Mouse (Mus musculus) kidney, embryonic 14.5 days (tissue): ENCODE measurements around the gene Rab3a. TPM values are rescaled to one million over a fixed set of nuclear protein-coding genes. Genes with fewer than 3 reads are reported as not detected.

ENCODE experiments used
- ATAC-seq: fragments of 200-750 bp; cut with Nextera tagmentation; 2 replicates; pipeline ENCODE4 v1.8.0; 2017; ENCODE audit warnings: moderate number of reproducible peaks, mild to moderate bottlenecking, moderate TSS enrichment, moderate library complexity; ENCODE audit not compliant: low FRiP score, low TSS enrichment
- H3K27ac ChIP-seq: fragments of 300-500 bp; sonication (generic); 2 replicates; pipeline ENCODE4 v1.5.1; 2014; ENCODE audit warnings: low read depth, mild to moderate bottlenecking, low read length, moderate library complexity, mixed read lengths
- H3K27me3 ChIP-seq: fragments of 300-500 bp; sonication (generic); 2 replicates; pipeline ENCODE4 v1.6.1; 2014; ENCODE audit warnings: mild to moderate bottlenecking, low read length; ENCODE audit not compliant: control insufficient read depth, insufficient read depth
- H3K36me3 ChIP-seq: fragments of 300-500 bp; sonication (generic); 2 replicates; pipeline ENCODE4 v1.6.1; 2014; ENCODE audit warnings: low read length, mixed read lengths; ENCODE audit not compliant: control insufficient read depth, insufficient read depth
- H3K4me1 ChIP-seq: fragments of 300-500 bp; sonication (generic); 2 replicates; pipeline ENCODE4 v1.6.1; 2014; ENCODE audit warnings: low read length, mixed read lengths; ENCODE audit not compliant: control insufficient read depth, insufficient read depth
- H3K4me2 ChIP-seq: fragments of 300-500 bp; sonication (generic); replicated peaks from 2 replicates; pipeline ENCODE4 v1.6.1; 2014; ENCODE audit warnings: low read depth, mild to moderate bottlenecking, low read length
- H3K4me3 ChIP-seq: fragments of 300-500 bp; sonication (generic); 2 replicates; pipeline ENCODE4 v1.5.1; 2014; ENCODE audit warnings: mild to moderate bottlenecking, low read length
- H3K9ac ChIP-seq: fragments of 300-500 bp; sonication (generic); 2 replicates; pipeline ENCODE4 v1.6.1; 2014; ENCODE audit warnings: low read depth, mild to moderate bottlenecking, low read length, moderate library complexity
- H3K9me3 ChIP-seq: fragments of 300-500 bp; sonication (generic); 2 replicates; pipeline ENCODE4 v1.6.1; 2016; ENCODE audit warnings: low read length; ENCODE audit not compliant: control insufficient read depth
- WGBS: fragments of 180-500 bp; shearing (Covaris S2); extraction: QIAGEN DNeasy Blood & Tissue Kit; methylation state at CpG from one replicate; pipeline ENCODE4 v1.1.7; 2014; 5-methylcytosine and 5-hydroxymethylcytosine counted together
- polyA plus RNA-seq: library from polyadenylated mRNA; unstranded; fragments of >200 nt; fragmentation: Nextera tagmentation; extraction: Ambion mirVana; gene quantifications from 2 replicates; pipeline ENCODE4 v1.2.1, GENCODE M21; 2014

The Rab3a gene
- polyA plus RNA-seq, 1 experiment from 2014 or later, result 16.4 TPM

DNA sequence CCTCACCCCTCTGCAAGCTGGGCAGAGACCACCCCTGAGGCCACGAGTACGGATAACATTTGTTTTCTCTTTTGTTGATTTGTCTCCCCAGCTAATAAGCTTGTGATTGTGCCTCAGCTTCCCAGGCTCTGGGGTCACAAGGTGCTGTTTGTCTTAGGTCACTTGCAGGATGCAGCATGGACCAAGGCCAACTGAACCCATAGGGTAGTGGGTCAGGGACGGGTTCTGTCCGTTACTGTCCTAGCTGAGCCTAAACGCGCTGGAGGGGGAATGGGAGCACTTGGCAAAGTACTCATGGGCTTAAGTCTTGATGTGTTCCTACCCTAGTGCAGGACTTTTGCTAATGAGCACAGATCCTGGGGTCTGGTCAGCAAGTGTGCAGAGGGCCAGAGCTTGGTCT lies 13.0 kb downstream of the Rab3a start:
- Histone ChIP-seq H3K4me1 (peaks cover 13% of the 10 kb centered on the region; the same call in 1 of the 2 replicates), H3K4me2 (no peak overlapping the region), H3K27ac (no peak overlapping the region), H3K36me3 (peaks cover 56% of the 10 kb centered on the region), H3K27me3 (no peaks in the 10 kb centered on the region), H3K9me3 (no peaks in the 10 kb centered on the region), H3K9ac (no peak overlapping the region), H3K4me3 (no peak overlapping the region)
- ATAC-seq, result no peak
- 82% methylated on average over 6 of the region's 6 CpGs for WGBS

DNA sequence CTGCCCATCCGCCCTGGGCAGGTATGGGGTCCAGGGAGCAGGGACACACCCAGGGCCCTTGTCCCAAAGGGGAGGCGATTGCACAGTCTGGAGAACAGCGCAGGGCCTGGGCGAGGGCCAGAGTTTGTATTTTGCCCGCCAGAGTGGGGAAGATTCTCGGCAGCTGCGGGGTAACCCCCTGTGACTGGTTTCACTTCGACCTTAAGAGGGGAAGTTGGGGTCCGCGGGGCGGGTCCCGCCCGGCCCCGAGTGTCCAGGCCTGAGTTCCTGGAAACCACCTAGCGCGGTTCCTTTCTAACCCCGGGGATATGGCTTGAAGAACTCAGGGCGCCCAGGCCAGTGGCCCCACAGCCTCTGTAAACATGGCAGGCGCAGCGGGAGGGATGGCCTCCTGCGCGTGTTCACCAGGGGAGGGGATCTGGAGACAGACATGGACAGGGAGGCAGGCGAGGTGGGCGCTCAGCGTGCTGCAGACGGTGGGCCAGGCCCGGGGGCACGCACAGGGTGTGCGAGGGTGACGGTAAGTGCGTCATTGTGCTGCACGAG lies 13.8 kb downstream of the Rab3a start:
- no peak overlapping the region for H3K9ac ChIP-seq
- H3K4me2 ChIP-seq, result no peak overlapping the region
- H3K4me1 ChIP-seq, result peaks cover 15% of the 10 kb centered on the region; the same call in 1 of the 2 replicates
- H3K27me3 ChIP-seq, result no peaks in the 10 kb centered on the region
- peaks cover 63% of the 10 kb centered on the region for H3K36me3 ChIP-seq
- no peak overlapping the region for H3K27ac ChIP-seq
- H3K4me3 ChIP-seq, result no peak overlapping the region
- no peaks in the 10 kb centered on the region for H3K9me3 ChIP-seq
- 95% methylated on average over 32 of the region's 32 CpGs for WGBS
- no peak for ATAC-seq

DNA sequence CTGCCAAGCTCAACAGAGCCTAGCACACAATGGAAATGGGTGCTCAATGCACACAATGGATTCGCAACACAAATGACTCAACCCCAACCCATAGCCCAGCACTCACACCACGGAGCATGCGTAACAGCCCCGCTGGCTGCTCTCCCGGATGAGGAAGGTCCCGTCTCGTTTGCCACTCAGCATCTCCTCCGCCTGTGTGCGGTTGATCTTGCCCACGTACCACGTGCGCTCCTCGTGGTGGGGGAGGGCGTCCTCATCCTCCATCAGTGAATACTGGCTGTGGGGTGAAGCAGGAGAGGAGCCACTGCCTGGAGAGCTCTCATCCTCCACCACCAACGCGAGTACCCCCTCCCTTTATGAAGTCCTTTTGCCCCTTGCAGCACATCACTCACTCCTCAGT lies 14.5 kb downstream of the Rab3a start:
- no peak overlapping the region for H3K4me2 ChIP-seq
- H3K9me3 ChIP-seq, result no peaks in the 10 kb centered on the region
- H3K27me3 ChIP-seq, result no peaks in the 10 kb centered on the region
- H3K4me1 ChIP-seq, result peaks cover 21% of the 10 kb centered on the region
- no peak overlapping the region for H3K27ac ChIP-seq
- 0 out of 2 replicates have a peak, but pooled peaks have one; percentile 2 for ATAC-seq
- 90% methylated on average over 16 of the region's 16 CpGs for WGBS
- no peak overlapping the region for H3K9ac ChIP-seq
- no peak overlapping the region for H3K4me3 ChIP-seq
- peaks cover 66% of the 10 kb centered on the region for H3K36me3 ChIP-seq

DNA sequence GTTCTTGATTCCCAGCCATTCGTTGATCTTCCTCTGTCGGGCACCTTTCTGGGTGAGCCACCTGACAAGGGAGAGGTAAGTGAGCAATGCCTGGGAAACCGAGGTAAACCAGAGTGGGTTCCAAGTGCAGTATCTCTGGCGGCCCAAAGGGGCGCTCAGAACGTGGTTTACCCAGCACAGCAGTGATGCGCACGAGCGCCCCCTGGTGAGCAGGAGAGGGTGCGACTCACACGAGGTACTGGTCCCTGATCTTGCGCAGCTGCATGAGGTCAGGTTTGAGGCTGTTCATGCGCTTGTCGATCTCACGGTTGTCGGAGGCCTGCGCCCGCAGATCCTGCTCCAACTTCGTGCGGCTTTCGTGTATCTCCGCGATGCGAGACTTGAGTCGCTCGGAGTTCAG lies 14.9 kb downstream of the Rab3a start:
- Histone ChIP-seq H3K9ac (0 out of 2 replicates have a peak overlapping the region, but pooled peaks have one; percentile 1), H3K4me3 (no peak overlapping the region), H3K4me2 (no peak overlapping the region), H3K27me3 (no peaks in the 10 kb centered on the region), H3K36me3 (peaks cover 67% of the 10 kb centered on the region), H3K9me3 (no peaks in the 10 kb centered on the region), H3K27ac (no peak overlapping the region), H3K4me1 (peaks cover 25% of the 10 kb centered on the region)
- peak; percentile 62 for ATAC-seq
- 7% methylated on average over 26 of the region's 26 CpGs for WGBS

DNA sequence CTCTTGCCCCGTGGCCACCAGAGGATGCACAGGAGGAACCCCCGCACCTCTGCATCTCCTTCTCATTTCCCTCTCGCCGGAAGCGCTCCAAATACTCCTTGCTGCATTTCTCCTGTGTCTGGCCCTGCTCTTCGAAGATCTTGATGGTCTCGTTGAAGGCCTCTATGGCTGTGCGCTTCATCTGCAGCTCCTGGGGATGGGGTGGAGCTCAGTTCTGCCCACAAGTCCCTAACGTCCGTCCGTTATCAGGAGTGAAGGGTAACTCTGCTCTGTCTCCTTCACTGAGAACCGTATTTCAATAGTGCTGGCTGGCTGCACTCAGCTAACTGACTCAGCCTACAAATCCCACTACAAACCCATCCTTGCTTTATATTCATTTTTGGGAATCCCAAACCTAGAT lies 15.4 kb downstream of the Rab3a start:
- H3K9me3 ChIP-seq, result no peaks in the 10 kb centered on the region
- ATAC-seq, result no peak
- 73% methylated on average over 12 of the region's 12 CpGs for WGBS
- no peak overlapping the region for H3K27ac ChIP-seq
- H3K27me3 ChIP-seq, result no peaks in the 10 kb centered on the region
- no peak overlapping the region for H3K4me2 ChIP-seq
- H3K4me1 ChIP-seq, result peaks cover 27% of the 10 kb centered on the region
- H3K4me3 ChIP-seq, result no peak overlapping the region
- H3K36me3 ChIP-seq, result peaks cover 69% of the 10 kb centered on the region
- H3K9ac ChIP-seq, result 0 out of 2 replicates have a peak overlapping the region, but pooled peaks have one; percentile 1

DNA sequence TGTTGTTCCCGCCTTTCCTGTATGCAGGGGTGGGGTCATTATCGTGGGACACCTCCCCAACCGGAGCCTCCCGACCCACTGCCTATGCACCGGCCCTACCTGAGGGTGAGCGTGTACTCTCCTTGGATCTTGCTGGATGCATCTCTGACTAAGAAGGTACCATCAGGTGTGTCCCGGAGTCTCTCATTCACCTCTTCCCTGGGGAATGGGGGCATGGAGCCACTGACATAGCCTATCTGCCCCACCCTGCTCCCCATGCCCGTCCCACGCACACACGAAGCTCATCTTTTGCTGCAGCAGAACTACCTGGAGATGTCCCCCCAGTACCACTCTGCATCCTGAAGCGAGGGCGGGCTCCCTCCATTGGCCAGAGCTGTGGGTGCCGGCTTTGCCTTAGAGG lies 16.3 kb downstream of the Rab3a start:
- Histone ChIP-seq H3K27me3 (no peaks in the 10 kb centered on the region), H3K4me1 (peaks cover 34% of the 10 kb centered on the region), H3K9me3 (no peaks in the 10 kb centered on the region), H3K27ac (no peak overlapping the region), H3K9ac (no peak overlapping the region), H3K36me3 (peaks cover 72% of the 10 kb centered on the region), H3K4me3 (no peak overlapping the region), H3K4me2 (no peak overlapping the region)
- WGBS, result 96% methylated on average over 13 of the region's 13 CpGs
- no peak for ATAC-seq

DNA sequence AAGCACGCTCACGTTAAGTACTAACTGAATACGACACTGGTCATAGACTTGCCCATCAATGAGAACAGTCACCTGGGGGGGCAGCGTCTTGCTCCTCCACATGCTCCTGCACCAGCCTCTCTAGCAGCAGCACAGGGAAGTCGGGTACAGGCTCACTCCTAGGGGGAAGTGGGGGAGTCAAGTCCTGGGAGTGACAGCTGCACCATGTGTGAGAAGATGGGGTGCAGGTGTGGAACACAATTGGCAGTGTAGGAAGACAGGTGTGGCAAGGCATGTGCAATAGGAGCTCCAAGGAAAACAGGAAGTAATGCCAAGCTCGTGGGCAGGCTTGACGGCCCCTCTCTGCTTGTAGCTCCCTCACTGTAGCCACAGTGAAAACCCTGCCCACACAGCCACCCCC lies 16.7 kb downstream of the Rab3a start:
- H3K27ac ChIP-seq, result no peak overlapping the region
- no peaks in the 10 kb centered on the region for H3K27me3 ChIP-seq
- H3K4me2 ChIP-seq, result no peak overlapping the region
- no peaks in the 10 kb centered on the region for H3K9me3 ChIP-seq
- 82% methylated on average over 7 of the region's 7 CpGs for WGBS
- ATAC-seq, result no peak
- peaks cover 72% of the 10 kb centered on the region for H3K36me3 ChIP-seq
- no peak overlapping the region for H3K9ac ChIP-seq
- peaks cover 33% of the 10 kb centered on the region for H3K4me1 ChIP-seq
- no peak overlapping the region for H3K4me3 ChIP-seq

DNA sequence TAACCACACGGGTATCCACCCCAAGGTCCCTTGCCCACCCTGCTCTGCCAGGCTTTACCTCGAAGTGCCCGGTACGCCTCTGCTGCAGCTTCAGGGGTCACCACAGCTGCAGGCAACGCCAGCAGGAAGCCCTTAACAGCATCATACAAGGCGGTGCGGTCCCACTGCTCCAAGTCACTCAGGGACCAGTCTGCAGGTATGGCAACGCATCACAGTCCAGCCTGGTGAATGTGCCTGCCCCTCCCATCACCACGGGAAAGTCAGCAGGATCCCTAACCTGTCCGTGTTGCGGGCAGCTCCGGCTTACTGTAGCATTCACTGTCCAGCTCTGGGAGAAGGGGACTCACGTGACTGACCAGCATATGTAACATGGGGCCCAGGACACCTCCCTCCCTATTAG lies 17.6 kb downstream of the Rab3a start:
- H3K36me3 ChIP-seq, result peaks cover 72% of the 10 kb centered on the region
- no peak overlapping the region for H3K4me3 ChIP-seq
- no peak for ATAC-seq
- no peak overlapping the region for H3K4me2 ChIP-seq
- H3K4me1 ChIP-seq, result peaks cover 25% of the 10 kb centered on the region
- no peaks in the 10 kb centered on the region for H3K27me3 ChIP-seq
- no peak overlapping the region for H3K9ac ChIP-seq
- H3K27ac ChIP-seq, result no peak overlapping the region
- no peaks in the 10 kb centered on the region for H3K9me3 ChIP-seq
- WGBS, result 94% methylated on average over 13 of the region's 13 CpGs

DNA sequence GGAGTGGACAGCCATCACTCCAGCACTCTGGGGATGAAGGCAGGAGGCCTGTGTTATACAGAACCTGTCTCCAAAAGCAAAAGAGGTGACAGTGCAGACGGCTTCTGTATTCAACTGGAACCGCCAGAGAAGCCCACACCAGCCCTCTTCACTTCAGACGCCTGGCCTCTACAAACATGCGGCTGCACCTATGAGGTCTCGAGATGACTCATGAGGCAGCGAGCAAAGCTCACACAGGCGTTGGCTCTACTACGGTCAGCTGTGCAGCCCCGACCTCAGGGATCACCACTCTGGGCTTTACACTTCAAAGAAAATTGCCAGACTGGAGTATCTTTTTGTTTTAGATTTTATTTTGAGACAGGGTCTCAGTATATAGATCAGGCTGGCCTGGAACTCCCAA lies 18.4 kb downstream of the Rab3a start:
- H3K4me1 ChIP-seq, result peaks cover 28% of the 10 kb centered on the region
- peaks cover 68% of the 10 kb centered on the region for H3K36me3 ChIP-seq
- ATAC-seq, result no peak
- no peak overlapping the region for H3K4me2 ChIP-seq
- no peaks in the 10 kb centered on the region for H3K9me3 ChIP-seq
- no peak overlapping the region for H3K9ac ChIP-seq
- no peaks in the 10 kb centered on the region for H3K27me3 ChIP-seq
- H3K4me3 ChIP-seq, result no peak overlapping the region
- whole genome bisulfite sequencing, result 85% methylated on average over 9 of the region's 9 CpGs
- H3K27ac ChIP-seq, result no peak overlapping the region
